Mouse (Mus musculus) cortical plate, adult 2 months (tissue): ENCODE results near the gene Slc35e3. TPM values are rescaled to one million over a fixed set of nuclear protein-coding genes. Genes with fewer than 3 reads are reported as not detected.

Source experiments
- H3K27ac ChIP-seq: fragments of 200-500 bp; 2 replicates; pipeline ENCODE4 v1.5.1; 2012; ENCODE audit warnings: low read length, control low read depth, inconsistent platforms; ENCODE audit not compliant: insufficient read depth
- H3K4me1 ChIP-seq: fragments of 200-500 bp; 2 replicates; pipeline ENCODE4 v1.6.1; 2011; ENCODE audit warnings: low read length; ENCODE audit not compliant: control insufficient read depth, insufficient read depth
- H3K4me3 ChIP-seq: fragments of 200-500 bp; 2 replicates; pipeline ENCODE4 v1.5.1; 2011; ENCODE audit warnings: mild to moderate bottlenecking, low read length, control low read depth; ENCODE audit not compliant: insufficient read depth
- CTCF ChIP-seq: fragments of 200-500 bp; IDR thresholded peaks from 2 replicates; pipeline ENCODE4 v1.5.1; 2011; ENCODE audit warnings: mild to moderate bottlenecking, control low read depth, low read length; ENCODE audit not compliant: insufficient read depth; ENCODE audit errors: extremely low read depth
- POLR2A ChIP-seq: fragments of 200-500 bp; IDR thresholded peaks from 2 replicates; pipeline ENCODE4 v1.6.1; 2011; ENCODE audit warnings: mild to moderate bottlenecking, low read length, control low read depth; ENCODE audit not compliant: insufficient read depth; ENCODE audit errors: extremely low read depth
- polyA plus RNA-seq: library from polyadenylated mRNA; depleted of rRNA; stranded (reverse); fragments of >200 nt; gene quantifications from 2 replicates; pipeline ENCODE4 v1.2.3, GENCODE M21; 2012

Gene Slc35e3
- polyA plus RNA-seq, 1 experiment: 20.0 TPM

DNA sequence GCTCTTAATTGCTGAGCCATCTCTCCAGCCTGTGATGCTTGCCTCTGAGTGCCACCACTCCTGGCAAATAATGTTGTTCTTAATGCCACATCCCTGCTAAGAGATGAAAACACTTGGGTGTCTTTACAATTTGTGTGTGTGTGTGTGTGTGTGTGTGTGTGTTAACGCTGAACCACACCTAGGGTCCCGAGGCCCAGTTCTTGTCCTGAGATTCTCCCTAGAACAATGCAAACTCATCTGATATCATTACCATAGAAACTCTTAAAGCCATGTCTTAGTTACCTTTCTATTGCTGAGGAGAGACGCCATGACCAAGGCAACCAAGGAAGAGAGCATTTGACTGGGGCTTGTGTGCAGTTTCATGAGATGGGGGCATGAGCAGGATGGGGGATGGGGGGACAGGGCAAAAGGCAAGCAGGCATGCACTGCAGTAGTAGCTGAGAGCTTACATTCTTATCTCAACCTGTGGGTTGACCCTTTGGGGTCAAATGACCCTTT is 32.1 kb downstream of the Slc35e3 start:
- Histone ChIP-seq H3K4me3 (no peak overlapping the region), H3K4me1 (peaks cover 2% of the 10 kb centered on the region; the same call in 1 of the 2 replicates), H3K27ac (no peak overlapping the region)
- TF ChIP-seq POLR2A: no peak
- TF ChIP-seq CTCF: no peak

DNA sequence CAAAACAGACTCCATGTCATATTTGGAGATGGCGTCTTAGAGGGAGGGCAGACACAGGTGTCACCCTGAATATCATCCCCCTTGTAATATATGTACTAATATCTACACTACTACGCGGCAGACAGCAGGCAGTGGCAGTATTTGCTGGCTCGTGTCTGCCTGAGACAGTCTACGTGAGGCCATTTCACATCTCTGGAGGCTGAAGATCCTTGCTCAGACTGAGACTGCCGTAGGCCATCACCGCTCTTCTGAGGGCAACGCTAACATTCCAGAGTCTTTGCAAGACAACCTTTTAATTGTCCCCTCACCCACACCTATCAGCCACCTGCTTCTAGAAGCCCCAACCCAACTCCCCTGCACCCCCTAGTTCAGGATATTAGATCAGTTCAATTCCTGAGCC is 32.7 kb downstream of the Slc35e3 start:
- H3K27ac ChIP-seq: no peak overlapping the region
- peaks cover 2% of the 10 kb centered on the region; the same call in 1 of the 2 replicates for H3K4me1 ChIP-seq
- no peak overlapping the region for H3K4me3 ChIP-seq
- no peak for TF ChIP-seq POLR2A
- TF ChIP-seq CTCF: no peak

DNA sequence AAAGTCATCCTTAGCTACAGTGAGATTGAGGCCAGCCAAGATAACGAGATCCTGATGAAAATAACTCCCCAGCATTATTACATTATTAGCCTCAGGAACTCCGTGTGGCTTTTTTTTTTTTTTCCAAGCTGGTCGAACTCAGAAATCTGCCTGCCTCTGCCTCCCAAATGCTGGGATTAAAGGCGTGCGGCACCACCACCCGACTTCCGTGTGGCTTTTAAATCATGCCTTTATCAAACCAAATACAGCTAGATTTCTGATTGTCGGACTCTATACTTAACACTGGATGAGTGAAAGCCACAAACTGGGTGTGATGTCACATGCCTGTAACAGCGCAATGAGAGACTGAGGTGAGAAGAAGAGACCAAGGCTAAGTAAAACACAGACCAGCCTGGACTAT is 33.3 kb downstream of the Slc35e3 start:
- Histone ChIP-seq H3K4me1 (peaks cover 2% of the 10 kb centered on the region; the same call in 1 of the 2 replicates), H3K27ac (no peak overlapping the region), H3K4me3 (no peak overlapping the region)
- TF ChIP-seq CTCF: no peak
- no peak for TF ChIP-seq POLR2A

DNA sequence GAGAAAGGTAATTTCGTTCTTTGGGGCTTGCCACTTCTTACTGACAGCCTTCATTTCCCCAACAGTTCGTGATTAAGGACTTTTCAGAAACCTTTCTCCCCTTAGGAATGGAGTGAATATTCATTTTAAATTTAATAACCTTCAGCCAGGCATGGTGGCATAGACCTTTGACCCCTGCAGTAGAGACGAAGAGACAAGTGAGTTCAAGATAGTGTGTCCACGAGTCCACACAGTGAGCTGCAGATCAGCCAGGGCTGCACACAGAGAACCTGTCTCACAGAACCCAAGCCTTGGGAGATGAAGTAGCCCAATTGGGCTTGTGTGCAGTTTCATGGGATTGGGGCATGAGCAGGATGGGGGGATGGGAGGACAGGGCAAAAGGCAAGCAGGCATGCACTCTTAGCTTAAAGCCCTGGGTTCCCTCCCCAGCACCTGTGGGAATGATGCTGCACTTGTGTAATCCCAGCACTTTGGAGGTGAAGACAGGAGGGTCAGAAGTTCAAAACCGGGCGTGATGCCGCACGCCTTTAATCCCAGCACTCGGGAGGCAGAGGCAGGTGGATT is 33.9 kb downstream of the Slc35e3 start:
- no peak overlapping the region for H3K4me3 ChIP-seq
- H3K27ac ChIP-seq: no peak overlapping the region
- TF ChIP-seq CTCF: no peak
- no peaks in the 10 kb centered on the region for H3K4me1 ChIP-seq

DNA sequence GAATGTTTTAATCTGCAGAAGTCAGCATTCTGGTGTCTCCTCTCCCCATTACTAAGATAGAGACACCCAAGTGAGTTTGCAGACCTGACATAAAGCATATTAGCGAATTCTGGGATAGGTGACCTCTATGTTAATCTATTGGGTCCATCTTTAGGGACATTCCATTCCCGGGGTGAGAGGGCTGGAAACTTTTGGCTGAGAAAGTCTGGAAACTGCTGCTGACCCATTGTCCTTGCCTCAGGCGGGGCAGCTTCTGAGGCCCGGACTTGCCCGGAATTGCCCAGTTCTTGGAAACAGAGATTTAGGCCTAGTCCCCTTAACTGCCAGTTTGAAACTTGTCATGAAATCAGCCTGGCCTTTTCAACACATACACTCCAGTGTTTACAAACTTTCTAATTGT is 34.8 kb downstream of the Slc35e3 start:
- TF ChIP-seq POLR2A: no peak
- no peak for TF ChIP-seq CTCF
- Histone ChIP-seq H3K27ac (no peak overlapping the region), H3K4me1 (peaks cover 5% of the 10 kb centered on the region), H3K4me3 (peak overlapping the region; percentile 94; the same call in 1 of the 2 replicates)

DNA sequence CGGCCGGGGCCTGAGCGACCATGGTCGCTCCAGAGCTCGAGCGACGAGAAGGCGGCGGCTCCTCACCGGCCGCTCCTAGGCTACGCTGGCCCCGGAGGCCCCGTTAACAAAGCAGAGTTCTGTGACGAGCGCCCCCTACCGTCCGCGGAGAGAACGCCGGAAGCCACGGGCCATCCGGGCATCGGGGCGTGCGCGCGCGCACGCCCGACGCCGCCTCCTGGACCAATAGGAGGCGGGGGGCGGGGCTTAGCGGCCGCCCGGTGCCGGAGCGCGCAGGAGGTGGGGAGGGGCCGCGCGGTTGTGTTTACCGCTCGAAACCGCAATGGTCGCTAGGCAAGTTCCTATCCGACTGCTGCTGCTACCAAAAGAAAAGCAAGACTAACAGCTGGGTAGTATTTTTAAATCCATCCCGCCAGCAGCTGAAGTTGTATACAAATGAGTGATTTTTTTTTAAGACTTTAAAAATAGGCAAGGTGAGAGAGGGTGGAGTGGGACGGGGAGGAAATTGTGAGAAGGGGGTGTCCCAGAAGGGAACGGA is 35.5 kb downstream of the Slc35e3 start, which contains the start of gene Mdm2:
TSS of gene Mdm2 (minus strand) at position 155 of the 538 bp plus-strand sequence.
- TF ChIP-seq CTCF (peak; percentile 44), POLR2A (peak; percentile 42; the same call in 1 of the 2 replicates)
- peak within 1 kb of the TSS; percentile 100 for H3K27ac ChIP-seq
- H3K4me1 ChIP-seq: peaks cover 5% of the 10 kb centered on the region
- H3K4me3 ChIP-seq: peak within 1 kb of the TSS; percentile 94

DNA sequence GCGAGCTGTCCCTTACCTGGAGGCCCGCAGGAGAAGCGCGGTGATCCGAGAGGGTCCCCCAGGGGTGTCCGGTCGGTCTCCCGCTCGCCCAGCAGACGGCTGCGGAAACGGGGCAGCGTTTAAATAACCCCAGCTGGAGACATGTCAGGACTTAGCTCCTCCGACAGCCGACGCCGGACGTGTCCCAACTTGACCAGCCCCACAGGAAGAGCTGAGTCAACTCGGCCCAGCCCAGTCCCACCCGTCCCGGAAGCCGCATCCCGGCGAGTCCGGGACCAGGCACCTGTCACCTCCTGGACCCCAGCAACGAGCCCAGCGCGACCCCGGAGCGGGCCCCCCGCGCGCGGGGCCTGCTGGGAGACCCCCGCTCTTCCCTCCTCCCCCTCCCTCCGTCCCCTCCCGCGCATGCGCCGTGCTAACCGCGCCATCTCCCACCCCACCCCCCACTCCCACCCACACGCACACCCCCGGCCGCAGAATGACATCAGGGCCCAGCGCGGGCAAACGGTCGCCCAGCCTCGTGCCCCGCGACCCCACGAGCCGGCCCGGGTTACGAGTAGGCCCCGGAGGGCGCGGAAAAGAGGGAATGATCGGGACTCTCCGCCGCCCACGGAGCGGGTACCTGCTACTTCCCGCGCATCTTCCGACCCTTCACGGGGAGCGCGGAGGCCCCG is 36.1 kb downstream of the Slc35e3 start:
- Histone ChIP-seq H3K4me1 (peaks cover 5% of the 10 kb centered on the region), H3K27ac (peak overlapping the region; percentile 100), H3K4me3 (peak overlapping the region; percentile 94)
- 0 out of 2 replicates have a peak, but pooled peaks have one; percentile 23 for TF ChIP-seq POLR2A
- TF ChIP-seq CTCF: no peak

DNA sequence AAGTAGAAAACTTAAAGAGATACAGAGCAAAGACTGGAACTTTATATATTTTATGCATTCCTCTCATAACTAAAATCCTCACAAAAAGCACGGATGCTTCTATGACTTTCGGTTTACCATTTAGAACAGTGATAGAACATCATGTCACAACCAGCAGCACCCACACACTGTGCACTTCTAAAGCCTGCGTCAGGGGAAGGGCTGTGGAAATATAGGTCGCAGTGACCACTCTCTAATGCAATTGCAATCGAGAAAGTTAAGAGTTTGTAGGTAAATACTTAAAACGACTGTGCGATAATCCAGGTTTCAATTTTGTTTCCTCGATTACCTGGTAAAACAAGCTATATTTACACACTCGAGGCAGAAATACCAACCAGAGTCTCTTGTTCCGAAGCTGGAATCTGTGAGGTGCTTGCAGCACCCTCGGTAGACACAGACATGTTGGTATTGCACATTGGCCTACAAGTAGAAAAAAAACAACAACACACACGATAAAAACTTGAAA is 36.8 kb downstream of the Slc35e3 start:
- Histone ChIP-seq H3K27ac (0 out of 2 replicates have a peak overlapping the region, but pooled peaks have one; percentile 69), H3K4me1 (peaks cover 5% of the 10 kb centered on the region), H3K4me3 (peak overlapping the region; percentile 94)
- TF ChIP-seq CTCF (no peak), POLR2A (no peak)

DNA sequence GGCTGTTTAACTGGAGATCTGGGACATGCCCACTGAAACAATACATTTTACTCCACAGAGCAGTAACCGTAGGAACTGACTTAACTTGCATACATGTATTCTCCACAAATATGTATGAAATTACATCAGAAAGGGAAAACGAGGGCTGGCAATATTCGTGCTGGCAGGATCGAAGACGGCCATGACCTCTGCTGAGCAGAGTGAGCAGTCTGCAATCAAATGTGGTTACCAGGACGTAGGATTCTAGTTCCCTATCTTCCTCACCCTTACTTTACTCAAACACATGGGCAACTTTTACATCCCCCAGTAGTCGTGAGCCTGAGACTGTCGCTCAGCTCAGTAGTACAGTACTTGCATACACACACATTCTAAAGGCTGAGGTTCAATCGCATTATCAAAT is 37.3 kb downstream of the Slc35e3 start:
- H3K4me3 ChIP-seq: peak overlapping the region; percentile 94
- no peak overlapping the region for H3K27ac ChIP-seq
- no peak for TF ChIP-seq CTCF
- peaks cover 5% of the 10 kb centered on the region for H3K4me1 ChIP-seq
